Mouse (Mus musculus): ENCODE measurements at regions not wholly inside any gene's neighbourhood (a gene's known extent, or its start where the extent isn't known, plus 50 kb on each side); places are given as distances from the start of the nearest gene placed in this dataset.

DNA sequence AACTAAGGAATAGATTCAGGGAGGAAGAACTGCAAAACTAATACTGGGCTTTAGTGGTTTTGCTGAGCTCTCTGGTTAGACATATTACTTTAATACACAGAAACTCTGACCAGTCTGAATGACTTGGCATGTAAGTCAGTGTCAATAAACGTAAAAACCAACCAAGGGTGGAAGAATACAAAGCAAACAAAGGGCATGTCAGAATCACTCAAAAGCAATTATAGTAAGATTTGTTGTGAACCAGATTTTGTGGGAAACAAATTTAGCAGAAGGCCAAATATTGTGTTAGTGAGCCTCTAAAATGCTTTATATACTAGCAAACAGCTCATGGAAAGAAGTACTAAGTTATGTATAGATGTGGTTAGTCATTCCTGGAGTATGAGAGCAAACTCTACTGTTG lies 427.1 kb upstream of the Ctso start:
- H3K79me2 ChIP-seq (ENCODE audit: control insufficient read depth, insufficient read depth, low read length, poor library complexity), result no peaks in the 10 kb centered on the region
- DNase-seq (ENCODE audit: low read depth, low spot score), result no peak
- H3K9me3 ChIP-seq (replicated peaks; ENCODE audit: insufficient read depth, low read length), result no peaks in the 10 kb centered on the region
- H3K27me3 ChIP-seq (ENCODE audit: control insufficient read depth in 1 of 2, insufficient read depth in 2 of 2, low read length in 2 of 2), result no peaks in the 10 kb centered on the region
- H3K36me3 ChIP-seq (ENCODE audit: control insufficient read depth in 1 of 2, insufficient read depth in 2 of 2, low read length in 2 of 2), result no peaks in the 10 kb centered on the region
- no peaks in the 10 kb centered on the region for H3K4me1 ChIP-seq (ENCODE audit: control insufficient read depth in 1 of 2, insufficient read depth in 2 of 2, low read length in 2 of 2)
- H3K27ac ChIP-seq (ENCODE audit: control insufficient read depth, low read depth, low read length), result no peak overlapping the region
- H3K4me3 ChIP-seq (ENCODE audit: control insufficient read depth in 1 of 2, insufficient read depth in 1 of 2, low read depth in 2 of 2, low read length in 2 of 2), result no peak overlapping the region
- no peak for TF ChIP-seq ZMIZ1 (IDR thresholded peaks at IDR 0.05; ENCODE audit: low read depth, low read length)
- TF ChIP-seq GABPA (IDR thresholded peaks at IDR 0.05; ENCODE audit: low read depth, low read length), result no peak
- H3K9ac ChIP-seq (ENCODE audit: control insufficient read depth, low read depth, low read length, poor library complexity, severe bottlenecking), result no peak overlapping the region

DNA sequence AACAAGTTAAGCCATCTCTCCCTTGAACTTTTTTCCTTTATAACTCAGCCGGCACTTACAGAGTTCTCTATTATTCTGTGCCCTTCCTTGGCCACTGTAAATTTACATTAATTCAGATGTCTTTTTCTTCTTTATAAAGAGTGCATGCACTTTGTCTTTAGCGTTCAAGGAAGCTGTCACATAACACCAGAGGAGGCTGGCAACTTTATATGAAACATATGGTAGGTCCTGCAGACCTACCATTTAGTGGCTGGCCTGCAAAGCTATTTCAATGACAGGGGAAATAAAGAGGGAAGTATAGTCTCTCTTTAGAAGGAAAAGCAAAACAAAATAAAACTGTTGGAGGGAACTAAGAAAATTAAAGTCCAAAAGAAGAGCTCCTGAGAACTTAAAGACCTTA lies 423.8 kb upstream of the Ctso start:
- no peak overlapping the region for H3K4me3 ChIP-seq (ENCODE audit: control insufficient read depth in 1 of 2, insufficient read depth in 1 of 2, low read depth in 2 of 2, low read length in 2 of 2)

DNA sequence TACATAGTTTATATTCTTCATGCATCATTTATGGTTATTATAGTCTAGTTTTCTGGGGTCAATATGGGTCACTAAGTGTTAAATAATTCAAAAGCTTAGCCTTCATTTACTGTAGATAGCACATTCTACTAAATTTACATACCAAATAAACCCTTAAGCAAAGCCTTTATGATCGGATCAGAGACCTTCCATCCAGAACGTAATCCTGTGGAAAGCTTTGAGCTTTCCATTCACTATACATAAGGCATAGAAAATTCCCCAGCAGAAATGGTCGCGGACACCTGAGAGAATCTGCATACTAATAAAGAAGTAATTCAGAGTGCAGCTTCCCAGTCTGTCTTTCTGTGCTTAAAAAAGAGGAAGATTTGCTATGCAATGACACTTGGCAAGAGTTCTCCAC lies 410.6 kb upstream of the Ctso start:
- Histone ChIP-seq H3K79me2 (ENCODE audit: control insufficient read depth, insufficient read depth, low read length, poor library complexity) (no peaks in the 10 kb centered on the region), H3K27me3 (ENCODE audit: control insufficient read depth in 1 of 2, insufficient read depth in 2 of 2, low read length in 2 of 2) (no peaks in the 10 kb centered on the region), H3K27ac (ENCODE audit: control insufficient read depth, low read depth, low read length) (no peak overlapping the region), H3K4me3 (ENCODE audit: control insufficient read depth in 1 of 2, insufficient read depth in 1 of 2, low read depth in 2 of 2, low read length in 2 of 2) (no peak overlapping the region), H3K9me3 (replicated peaks; ENCODE audit: insufficient read depth, low read length) (no peaks in the 10 kb centered on the region), H3K4me1 (ENCODE audit: control insufficient read depth in 1 of 2, insufficient read depth in 2 of 2, low read length in 2 of 2) (no peaks in the 10 kb centered on the region), H3K36me3 (ENCODE audit: control insufficient read depth in 1 of 2, insufficient read depth in 2 of 2, low read length in 2 of 2) (no peaks in the 10 kb centered on the region), H3K9ac (ENCODE audit: control insufficient read depth, low read depth, low read length, poor library complexity, severe bottlenecking) (no peak overlapping the region)
- no peak for DNase-seq (ENCODE audit: low read depth, low spot score)
- TF ChIP-seq GATA1 (IDR thresholded peaks at IDR 0.05; ENCODE audit: low read depth, low read length) (no peak), ELF1 (IDR thresholded peaks at IDR 0.05; ENCODE audit: low read depth, low read length) (no peak), MAFK (IDR thresholded peaks at IDR 0.05; ENCODE audit: borderline replicate concordance, low read depth, low read length) (no peak), ZNF384 (IDR thresholded peaks at IDR 0.05; ENCODE audit: low read depth, low read length) (no peak)

More for the DNA sequence above, 423.8 kb upstream of the Ctso start:
- no peaks in the 10 kb centered on the region for H3K9me3 ChIP-seq (replicated peaks; ENCODE audit: insufficient read depth, low read length)
- DNase-seq (ENCODE audit: low read depth, low spot score), result no peak
- TF ChIP-seq NRF1 (IDR thresholded peaks at IDR 0.05; ENCODE audit: insufficient read depth, low read depth, low read length, poor library complexity, severe bottlenecking) (no peak), CHD1 (IDR thresholded peaks at IDR 0.05; ENCODE audit: low read depth, low read length) (no peak), POLR2A (IDR thresholded peaks at IDR 0.05; ENCODE audit: control insufficient read depth in 1 of 2, insufficient read depth in 1 of 2, low read depth in 1 of 2, low read length in 2 of 2, poor library complexity in 1 of 2) (no peak), ZKSCAN1 (IDR thresholded peaks at IDR 0.05; ENCODE audit: low read depth, low read length) (no peak), ELF1 (IDR thresholded peaks at IDR 0.05; ENCODE audit: low read depth, low read length) (no peak), GABPA (IDR thresholded peaks at IDR 0.05; ENCODE audit: low read depth, low read length) (no peak), MAZ (IDR thresholded peaks at IDR 0.05; ENCODE audit: low read depth, low read length) (no peak), RAD21 (IDR thresholded peaks at IDR 0.05; ENCODE audit: low read depth, low read length) (no peak), MEF2A (IDR thresholded peaks at IDR 0.05; ENCODE audit: extremely low read depth, insufficient replicate concordance, low read depth, low read length, poor library complexity, severe bottlenecking) (no peak), UBTF (IDR thresholded peaks at IDR 0.05; ENCODE audit: borderline replicate concordance, insufficient read depth, low read depth, low read length) (no peak)
- no peak overlapping the region for H3K27ac ChIP-seq (ENCODE audit: control insufficient read depth, low read depth, low read length)
- H3K4me1 ChIP-seq (ENCODE audit: control insufficient read depth in 1 of 2, insufficient read depth in 2 of 2, low read length in 2 of 2), result no peaks in the 10 kb centered on the region
- no peaks in the 10 kb centered on the region for H3K79me2 ChIP-seq (ENCODE audit: control insufficient read depth, insufficient read depth, low read length, poor library complexity)
- H3K27me3 ChIP-seq (ENCODE audit: control insufficient read depth in 1 of 2, insufficient read depth in 2 of 2, low read length in 2 of 2), result no peaks in the 10 kb centered on the region
- H3K9ac ChIP-seq (ENCODE audit: control insufficient read depth, low read depth, low read length, poor library complexity, severe bottlenecking), result no peak overlapping the region
- H3K36me3 ChIP-seq (ENCODE audit: control insufficient read depth in 1 of 2, insufficient read depth in 2 of 2, low read length in 2 of 2), result no peaks in the 10 kb centered on the region
